Mouse (Mus musculus): ENCODE measurements around the gene Mip.
"Not testable (repeated sequence)": the region's sequence is repeated elsewhere in the genome, so short reads cannot be mapped to it uniquely, and the experiment has no call there.

Mip gene

DNA sequence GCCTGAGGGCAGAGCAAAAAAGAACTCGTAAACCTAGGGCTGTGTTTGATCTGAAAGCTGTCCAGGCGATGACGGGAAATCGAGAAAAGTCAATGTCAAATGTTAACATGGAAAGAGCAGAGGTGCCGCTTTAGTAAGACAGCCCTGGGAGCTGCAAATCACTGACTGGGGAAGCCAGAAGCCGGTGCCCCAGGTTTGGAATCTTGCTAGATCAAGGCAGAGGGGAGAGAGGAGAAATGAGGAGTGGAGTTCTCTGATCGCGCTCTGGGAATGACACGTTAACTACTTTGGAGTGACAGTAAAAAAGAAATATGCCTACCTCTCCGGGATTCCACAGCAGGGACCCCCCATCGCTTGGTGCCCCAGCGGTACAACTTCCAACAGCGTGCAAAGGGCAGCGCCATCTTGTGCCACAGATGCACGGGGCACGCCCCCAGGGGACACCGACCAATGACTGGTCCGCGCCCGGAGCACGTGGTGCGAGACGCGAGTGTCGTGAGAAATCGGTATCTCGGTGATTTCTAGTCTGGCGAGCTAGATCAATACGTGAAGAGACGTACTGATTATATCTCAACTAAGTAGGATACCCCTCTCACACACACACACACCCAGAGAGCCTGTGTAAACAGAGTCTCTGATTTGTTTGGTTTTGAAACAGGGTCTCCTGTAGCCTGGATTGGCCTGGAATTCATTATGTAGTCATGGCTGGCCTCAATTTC, 14.1 kb upstream of the Mip start, which contains the start of gene Spryd4:
TSS of gene Spryd4 (minus strand) at position 418 of the 719 bp plus-strand sequence.
- DNase-seq = peak; percentile 94 to 96

DNA sequence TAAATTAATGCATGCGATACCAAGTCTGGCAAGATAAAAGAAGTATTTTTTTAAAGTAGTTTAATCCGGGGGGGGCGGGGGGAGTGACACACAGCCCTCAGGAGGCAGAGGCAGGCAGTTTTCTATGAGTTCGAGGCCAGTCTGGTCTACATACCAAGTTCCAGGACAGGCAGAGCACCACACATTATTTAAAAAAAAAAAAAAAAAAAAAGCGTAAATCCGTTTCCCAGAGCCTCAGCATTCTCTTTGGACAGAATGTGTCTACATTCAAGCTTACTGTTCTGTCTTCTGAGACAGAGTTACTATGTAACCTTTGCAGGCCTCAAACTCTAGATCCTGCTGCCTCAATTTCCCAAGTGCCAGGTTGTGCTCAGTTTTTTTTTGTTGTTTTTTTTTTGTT, 13.5 kb upstream of the Mip start:
- no peak for DNase-seq

DNA sequence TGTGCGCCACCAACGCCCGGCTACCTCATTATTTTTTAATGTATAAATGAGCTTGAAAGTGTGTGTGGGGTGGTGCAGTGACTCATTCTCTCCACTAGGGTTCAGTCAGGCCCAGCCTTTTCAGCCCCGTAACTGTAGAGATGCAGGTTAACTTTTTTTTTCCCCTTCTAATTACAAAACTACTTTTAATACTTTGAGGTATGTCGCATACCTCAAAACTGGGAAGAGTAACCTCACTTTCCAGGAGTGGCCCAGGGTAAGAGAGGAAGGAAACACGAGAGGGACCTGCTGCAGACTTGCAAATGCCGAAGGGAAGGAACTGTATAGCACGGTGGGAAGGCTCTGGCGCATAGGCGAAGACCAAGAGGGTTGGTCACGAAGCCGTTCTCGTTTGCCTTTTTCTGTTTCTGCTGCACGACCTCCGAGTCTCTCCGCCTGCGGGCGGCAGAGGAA, 12.7 kb upstream of the Mip start:
- peak; percentile 78 to 85 for DNase-seq

DNA sequence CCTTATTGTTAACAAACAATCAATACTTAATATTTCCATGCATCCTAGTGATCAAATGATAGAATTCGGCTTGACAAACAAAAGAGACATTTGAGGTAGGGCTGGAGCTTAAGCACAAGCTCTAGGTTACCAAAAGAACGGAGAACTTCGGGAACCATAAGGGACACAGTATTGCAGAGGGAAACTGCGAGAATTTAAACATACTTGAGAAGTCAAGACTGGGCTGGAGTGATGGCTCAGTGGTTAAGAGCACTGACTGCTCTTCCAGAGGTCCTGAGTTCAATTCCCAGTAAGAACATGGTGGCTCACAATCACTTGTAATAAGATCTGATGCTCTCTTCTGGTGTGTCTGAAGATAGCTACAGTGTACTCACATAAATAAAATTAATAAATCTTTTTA, 11.5 kb upstream of the Mip start:
- not testable (repeated sequence) for DNase-seq

DNA sequence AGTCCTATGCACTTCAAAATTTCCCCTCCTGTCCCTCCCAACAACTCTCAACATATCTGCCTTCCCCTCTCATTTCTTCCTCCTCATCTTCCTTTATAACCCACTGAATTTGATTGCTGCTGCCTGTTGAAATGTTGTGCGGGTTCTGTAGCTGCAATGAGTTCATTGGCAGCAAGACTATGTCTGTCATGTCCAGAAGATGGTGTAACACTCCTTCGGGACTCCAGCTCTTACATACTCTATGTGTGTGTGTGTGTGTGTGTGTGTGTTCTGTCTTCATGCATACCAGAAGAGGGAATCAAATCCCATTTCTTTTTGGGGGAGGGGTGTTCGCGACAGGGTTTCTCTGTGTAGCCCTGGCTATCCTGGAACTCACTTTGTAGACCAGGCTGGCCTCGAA, 10.7 kb upstream of the Mip start:
- DNase-seq = no peak

DNA sequence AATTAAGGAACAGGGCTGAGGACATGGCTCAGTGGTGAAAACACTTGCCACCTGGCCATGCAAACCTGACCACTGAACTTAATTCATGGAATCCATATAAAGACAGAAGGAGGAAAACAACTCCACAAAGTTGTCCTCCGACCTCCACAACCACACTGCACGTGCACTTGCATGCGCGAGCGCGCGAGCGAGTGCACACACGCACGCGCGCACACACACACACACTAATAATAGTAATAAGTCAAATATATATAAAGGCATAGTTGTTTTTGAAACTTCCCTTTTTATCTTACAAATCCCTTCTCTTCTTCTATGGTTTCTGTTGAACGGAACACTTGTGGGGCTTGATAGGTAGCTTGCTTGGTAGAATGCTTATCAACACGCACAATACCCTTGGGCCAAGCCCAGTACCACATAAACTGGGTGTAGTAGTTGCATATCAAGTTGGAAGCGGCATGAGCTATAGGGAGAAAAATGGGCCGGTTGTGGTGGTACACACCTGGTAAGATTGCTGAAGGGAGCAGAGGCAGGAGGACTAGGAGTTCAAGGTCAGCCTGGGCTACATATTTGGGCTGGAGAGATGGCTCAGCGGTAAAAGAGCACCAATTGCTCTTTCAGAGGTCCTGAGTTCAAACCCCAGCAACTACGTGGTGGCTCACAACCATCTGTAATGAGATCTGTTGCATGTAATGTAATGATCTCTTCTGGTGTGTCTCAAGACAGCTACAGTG, 7.1 kb upstream of the Mip start:
- no peak for DNase-seq

DNA sequence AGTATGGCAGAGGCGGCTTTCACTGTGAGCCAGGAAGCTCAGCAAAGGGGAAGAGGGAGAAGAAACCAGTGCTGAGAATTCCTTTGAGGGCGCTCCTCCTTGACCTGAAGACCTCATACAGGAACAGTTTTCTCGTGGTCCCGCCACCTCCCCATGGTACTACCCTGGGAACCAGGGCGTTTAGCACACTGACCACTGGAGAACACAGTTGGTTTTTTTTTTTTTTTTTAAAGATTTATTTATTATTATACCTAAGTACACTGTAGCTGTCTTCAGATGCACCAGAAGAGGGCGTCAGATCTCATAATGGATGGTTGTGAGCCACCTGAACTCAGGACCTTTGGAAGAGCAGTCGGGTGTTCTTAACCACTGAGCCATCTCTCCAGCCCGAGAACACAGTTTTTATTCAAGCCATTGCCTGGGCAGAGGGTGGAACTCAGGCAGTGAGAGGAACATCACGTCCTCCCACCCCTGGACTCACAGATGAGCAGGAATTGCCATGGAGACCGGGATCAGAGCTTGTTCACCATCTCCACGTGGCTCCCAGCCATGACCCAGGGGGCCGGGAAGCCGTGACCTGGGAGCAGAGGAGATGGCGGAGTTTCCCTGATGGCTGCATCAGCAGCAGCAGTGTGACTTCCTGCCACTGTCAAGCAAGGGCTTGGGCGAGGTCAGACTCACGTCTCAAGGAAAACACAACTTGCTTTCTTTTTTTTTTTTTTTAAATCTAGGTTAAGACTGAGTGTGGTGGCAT, 3.9 kb upstream of the Mip start:
- DNase-seq = no peak

DNA sequence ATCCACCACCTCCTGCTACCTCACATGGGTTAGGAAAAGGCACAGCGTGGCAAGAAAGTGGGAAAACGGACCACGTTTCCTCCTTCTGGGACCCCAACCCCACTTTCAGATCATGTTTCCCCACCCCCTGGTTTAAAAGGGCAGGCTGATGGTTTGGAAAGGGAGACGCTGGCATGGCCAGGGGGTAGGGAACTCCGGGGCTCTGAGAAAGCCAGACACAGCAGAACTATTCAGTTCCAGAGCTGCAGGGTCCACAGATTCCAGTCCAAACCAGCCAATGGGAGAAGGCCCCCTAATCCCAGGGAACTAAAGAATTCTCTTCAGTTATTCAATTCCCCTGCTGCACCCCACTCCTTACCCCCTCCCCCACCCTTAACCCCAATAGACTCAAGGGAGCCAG, 574 bp upstream of the Mip start:
- no peak for DNase-seq

DNA sequence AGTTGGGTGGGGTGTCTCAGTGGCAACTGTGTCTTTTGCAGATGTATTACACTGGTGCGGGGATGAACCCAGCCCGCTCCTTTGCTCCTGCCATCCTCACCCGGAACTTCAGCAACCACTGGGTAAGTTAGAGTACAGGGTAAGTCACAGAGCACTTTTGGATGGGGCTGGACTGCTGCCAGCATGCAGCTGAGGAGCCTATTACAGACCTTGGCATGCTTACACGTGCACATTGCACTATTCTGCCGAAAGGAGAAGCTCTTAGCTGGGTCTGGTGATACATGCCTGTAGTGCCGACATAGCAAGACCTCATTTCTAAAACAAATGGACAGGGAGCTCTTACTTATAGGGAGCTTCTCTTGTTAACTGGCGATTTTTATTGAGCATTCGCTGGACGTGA, 2.0 kb downstream of the Mip start:
- no peak for DNase-seq

DNA sequence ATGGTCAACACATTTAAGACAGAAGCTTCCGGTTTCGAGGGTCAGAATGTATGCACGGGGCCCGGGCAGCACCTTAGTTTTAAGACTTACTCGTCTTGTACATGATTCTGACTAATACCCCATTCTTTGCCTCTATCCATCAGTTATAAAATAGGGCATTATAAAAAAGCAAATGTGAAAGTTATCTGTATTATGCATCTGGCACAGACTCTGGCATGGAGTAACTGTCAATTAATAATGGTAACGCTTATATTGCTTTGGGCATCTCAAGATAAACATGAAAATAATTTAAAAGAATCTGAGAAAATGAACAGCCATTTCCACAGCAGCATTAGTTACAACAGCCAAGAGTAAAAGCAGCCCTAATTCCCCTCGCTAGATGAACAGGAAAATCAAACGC, 2.4 kb downstream of the Mip start:
- DNase-seq = no peak

DNA sequence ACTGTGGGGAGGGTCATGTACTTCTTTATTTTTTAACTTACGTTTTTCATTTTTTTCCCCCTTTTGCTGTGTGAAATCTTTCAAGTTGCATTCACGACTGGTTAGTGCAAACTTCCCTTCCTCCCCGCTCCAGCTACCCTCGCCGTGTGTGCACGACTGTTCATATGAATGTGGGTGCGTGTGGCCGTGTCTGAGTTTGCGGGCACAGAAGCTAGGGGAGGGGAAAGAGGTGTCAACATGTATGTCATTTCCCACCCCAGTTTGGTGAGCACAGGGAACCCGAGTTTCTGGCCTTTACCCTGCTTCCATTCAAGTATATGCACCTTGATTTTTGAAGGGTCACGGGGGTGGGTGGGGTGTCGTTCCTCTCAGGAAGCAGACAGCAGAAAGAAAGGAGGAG, 4.9 kb downstream of the Mip start:
- DNase-seq = no peak

DNA sequence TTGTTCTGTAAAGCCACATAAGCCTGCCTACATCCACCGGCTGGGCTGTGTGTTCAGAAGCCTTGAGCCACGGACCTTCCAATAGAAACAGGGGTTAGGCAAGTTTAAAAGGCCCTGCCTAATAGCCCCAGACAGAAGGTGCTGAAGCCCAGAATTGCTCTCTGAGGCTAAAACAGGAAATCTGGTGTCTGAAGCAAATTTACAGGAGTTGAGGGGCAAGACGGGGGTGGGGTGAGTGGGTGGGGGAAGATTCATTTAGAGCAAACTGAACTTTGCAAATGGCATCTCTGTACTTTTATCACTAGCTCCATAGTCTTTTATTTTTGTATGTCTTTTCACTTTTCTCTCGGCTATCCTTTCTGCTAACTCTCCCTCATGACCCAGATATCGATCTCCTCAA, 5.5 kb downstream of the Mip start:
- no peak for DNase-seq

DNA sequence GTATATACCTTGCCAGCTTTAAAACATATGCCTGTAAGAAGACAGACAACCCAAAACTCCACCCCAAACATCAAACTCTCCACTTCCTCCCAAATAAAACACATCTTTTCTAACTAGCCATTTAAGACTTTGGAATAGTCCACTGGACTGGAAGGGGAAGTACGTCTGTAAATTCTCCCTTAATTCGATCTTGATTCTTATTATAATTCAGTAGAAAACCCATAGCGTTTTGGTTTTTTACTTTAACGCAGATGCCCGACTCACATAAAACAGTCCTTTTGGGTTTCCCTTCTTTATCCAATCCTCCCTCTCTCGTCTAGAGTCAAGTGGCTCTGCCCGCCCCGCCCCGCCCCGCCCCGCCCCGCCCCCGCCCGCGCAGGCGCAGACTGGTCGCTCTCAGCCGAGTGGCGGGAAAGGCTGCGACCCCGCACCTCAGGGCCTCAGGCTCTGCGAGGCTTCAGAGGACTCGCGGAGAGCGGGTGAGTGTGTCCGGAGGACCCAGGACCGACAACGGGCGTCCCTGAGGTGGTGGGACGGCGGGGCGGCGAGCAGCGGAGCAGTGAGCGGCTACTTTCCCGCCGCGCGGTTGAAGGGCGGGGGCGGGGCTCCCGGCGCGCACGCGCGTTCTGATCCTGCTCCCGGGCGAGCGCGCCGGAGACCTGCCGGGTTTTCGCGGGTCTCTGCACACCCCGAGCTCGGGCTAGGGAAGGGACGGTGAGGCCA, 6.2 kb downstream of the Mip start, which contains the start of gene Timeless:
TSS of gene Timeless (plus strand) at position 369 of the 723 bp plus-strand sequence.
- DNase-seq = peak; percentile 90 to 93

DNA sequence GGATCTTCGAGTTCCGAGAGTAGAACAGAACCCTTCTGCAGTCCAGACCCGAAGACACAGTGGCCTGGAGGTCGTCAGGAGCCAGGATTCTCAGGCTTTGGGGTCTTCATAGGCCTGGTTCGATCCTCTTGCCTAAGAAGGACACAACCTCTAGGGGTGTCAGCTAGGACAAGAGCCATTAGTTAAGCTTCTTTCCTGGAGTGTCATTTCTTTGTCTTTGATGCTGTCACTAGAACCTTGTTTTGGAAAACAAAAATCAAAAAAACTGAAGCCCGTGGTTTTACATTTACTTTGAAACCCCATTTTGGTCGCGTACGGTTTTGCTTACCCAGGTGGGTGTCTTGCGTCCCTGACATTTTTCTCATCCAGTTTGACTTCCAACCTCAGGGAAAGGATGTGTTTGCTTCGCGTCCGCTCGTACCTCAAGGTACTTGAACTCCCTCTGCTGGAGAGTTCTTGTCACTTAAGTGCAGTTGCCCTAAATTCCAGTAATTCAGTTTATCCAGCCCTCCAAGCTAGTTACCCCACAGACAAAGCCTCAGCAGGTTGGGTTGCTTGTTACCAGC, 6.9 kb downstream of the Mip start:
- peak; percentile 43 to 70 for DNase-seq

DNA sequence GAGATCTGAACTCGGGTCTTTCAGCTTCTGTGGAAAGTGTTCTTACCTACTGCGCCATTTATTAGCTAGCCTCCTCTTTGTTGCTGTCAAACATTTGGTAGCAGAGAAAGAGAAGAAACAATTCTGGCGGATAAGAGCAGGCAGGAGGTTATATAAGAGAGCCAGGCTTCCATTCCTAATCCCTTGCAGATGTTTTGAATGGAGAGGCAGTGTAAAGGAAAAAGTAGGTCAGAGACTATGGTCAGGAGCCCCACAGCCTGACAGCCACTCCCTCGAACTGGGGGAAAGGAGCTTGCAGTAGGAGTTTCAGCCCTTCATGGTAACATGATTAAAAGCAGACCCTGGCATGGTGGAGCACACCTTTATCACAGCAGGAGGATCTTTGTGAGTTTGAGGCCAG, 10.7 kb downstream of the Mip start:
- DNase-seq = no peak

DNA sequence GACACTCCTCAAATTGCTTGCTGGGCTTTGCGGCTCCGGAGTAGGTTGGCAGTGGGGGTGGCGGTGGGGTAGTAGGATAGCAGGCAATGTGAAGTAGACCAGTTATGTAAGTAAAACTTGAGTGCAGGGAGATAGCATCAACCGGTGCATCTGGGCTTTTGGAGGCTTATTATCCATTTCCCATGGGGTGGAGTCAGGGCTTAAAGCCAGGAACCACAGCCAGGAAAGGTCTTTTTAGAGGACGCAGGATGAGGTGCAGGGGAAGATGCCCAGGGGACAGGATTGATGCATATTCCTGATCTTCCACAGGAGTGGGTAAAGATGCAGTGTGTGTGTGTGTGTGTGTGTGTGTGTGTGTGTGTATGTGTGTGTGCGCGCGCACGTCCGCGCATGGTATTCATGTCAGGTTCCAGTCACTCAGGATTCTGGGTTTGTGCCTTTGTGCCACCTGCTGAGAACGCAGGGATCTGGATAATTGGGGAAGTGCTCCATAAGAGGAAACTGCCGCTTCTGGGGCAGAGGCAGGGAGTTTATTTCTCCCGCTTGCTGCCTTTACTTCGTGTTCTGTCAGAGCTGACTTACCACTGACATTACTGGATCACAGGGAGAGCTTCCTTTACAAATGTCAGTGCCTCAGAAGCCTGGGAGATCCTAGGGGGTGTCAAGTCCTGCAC, 12.3 kb downstream of the Mip start:
- DNase-seq = peak in 1 of 2 experiments; percentile 20

DNA sequence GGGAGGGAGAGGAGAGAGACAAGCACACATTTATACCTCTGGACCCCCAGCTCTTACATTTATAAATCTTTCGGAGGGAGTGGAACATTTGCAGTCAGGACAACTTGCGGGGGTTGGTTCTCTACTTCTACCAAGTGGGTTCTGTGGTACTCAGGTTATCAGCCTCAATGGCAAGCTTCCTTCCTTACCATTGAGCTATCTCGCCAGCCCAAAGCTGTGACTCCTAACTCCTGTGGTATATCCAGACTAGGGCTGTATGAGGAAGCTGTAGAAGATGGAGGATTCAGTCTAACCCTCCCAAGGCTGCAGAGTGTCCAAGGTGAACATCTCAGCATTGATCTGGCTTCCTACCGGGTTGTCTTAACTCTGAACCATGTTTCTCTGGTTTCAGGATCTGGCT, 13.5 kb downstream of the Mip start:
- no peak for DNase-seq

DNA sequence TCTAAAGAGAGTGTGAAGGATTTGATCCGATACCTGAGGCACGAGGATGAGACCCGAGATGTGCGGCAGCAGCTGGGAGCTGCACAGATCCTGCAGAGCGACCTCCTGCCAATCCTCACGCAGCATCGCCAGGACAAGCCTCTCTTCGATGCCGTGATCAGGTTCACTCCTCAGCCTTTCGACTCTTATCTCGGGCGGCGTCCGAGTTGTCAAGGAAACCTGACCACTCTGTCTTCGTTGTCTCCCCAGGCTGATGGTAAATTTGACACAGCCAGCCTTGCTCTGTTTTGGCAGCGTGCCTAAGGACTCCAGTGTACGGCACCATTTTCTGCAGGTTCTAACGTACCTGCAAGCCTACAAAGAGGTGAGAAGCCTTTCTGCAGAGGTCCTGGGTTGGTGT, 14.5 kb downstream of the Mip start:
- no peak for DNase-seq

DNA sequence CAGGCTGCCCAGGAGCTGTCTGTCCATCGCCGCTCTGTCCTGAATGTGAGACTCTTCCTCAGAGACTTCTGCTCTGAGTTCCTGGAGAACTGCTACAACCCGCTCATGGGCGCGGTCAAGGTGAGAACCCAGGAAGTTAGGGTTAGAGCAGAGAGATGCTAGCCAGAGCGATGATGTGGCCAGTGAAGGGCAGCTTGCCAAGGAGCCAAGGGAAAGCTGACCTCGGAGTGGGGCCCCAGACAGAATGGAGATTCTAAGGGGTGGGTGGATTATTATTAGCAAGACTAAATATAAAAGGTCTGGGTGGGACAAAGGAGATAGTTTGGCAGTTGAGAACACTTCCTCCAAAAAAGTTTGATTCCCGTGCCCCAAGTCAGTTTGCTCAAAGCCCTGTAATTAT, 17.6 kb downstream of the Mip start:
- no peak for DNase-seq

DNA sequence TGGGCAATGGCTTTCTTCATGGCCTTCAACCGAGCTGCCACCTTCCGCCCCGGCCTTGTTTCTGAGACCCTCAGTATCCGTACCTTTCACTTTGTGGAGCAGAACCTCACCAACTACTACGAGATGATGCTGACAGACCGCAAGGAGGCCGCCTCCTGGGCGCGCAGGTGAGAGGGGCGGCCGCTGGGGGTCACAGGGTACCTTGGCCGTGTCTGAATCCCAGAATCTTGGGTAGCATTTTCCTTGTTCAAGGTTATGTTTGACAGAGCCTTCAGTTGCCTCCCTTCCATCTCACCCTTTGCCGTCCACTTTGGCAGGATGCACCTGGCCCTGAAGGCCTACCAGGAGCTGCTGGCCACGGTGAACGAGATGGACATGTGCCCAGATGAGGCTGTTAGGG, 18.5 kb downstream of the Mip start:
- DNase-seq = no peak

DNA sequence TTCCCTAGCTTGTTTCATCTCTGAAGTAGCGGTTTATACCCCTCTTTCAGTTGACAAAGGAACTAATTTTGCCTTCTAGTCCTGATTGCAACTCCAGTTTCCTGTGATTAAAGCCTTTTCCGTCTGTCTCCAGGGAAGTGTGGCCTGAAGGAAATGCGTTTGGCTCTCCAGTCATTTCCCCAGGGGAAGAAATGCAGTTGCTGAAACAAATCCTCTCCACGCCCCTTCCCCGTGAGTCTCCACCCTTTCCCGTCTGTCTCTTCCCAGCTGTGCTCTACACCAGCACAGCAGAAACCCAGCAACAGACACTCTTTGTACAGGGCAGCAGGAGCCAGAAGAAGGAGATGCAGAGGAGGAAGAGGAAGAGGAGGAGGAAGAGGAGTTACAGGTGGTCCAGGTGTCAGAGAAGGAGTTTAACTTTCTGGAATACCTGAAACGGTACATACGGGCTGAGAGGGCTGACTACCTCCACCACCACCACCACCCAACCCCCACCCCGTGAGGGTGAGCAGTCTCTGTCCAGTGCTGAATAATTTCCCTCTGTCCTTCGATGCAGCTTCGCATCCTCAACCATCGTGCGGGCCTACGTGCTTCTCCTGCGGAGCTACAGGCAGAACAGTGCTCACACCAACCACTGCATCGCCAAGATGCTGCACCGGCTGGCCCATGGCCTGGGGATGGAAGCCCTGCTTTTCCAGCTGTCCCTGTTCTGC, 21.5 kb downstream of the Mip start:
- peak; percentile 53 to 65 for DNase-seq

Data from kidney, postnatal 4 days (tissue).